Mouse (Mus musculus): ENCODE data around the gene Gpc5. TPM values are rescaled to one million over a fixed set of nuclear protein-coding genes. Genes with fewer than 3 reads are reported as not detected.

Gpc5 gene
- polyA plus RNA-seq, 1 experiment from 2014 or later = 0.75 TPM

- H3K27ac ChIP-seq (ENCODE audit: low read depth, low read length) = no peak overlapping the region
- H3K36me3 ChIP-seq (ENCODE audit: control insufficient read depth, insufficient read depth, low read length) = no peaks in the 10 kb centered on the region
- H3K4me1 ChIP-seq (ENCODE audit: control insufficient read depth, insufficient read depth, low read length) = no peaks in the 10 kb centered on the region
- H3K9ac ChIP-seq (ENCODE audit: low read length) = no peak overlapping the region
- no peaks in the 10 kb centered on the region for H3K9me3 ChIP-seq (ENCODE audit: control insufficient read depth, low read length)
- no peak overlapping the region for H3K4me3 ChIP-seq (ENCODE audit: low read depth, low read length)
- DNase-seq (ENCODE audit: low spot score, missing footprints) = no peak
- peak; percentile 74 for ATAC-seq (ENCODE audit: low FRiP score)
- no peak overlapping the region for H3K4me2 ChIP-seq
- no peaks in the 10 kb centered on the region for H3K27me3 ChIP-seq (ENCODE audit: control insufficient read depth, insufficient read depth, low read length)
- 73% methylated on average over 8 of the region's 8 CpGs for WGBS
Observed at GRCm38 (mm10) chr14:115600259-115601029, 508.4 kb downstream of the Gpc5 start.

DNA sequence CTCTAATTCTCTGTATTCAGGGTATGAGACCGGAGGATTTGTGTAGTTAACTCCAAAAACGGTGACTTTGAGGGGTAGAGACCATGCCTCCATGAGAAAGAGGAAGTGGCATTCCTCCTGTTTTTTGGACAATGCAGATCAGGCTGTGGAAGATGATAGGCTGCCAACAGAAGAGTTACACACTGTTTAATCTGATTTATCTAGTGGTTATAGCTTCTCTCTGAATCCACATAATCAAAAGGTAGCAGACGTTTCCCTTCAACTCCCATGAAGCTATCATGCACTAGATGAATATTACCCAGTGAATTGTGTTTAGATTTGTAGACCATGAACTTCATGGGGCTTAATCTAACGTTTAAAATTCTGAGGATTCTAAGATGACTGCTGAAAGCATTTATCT is 522.1 kb downstream of the Gpc5 start:
- Histone ChIP-seq H3K9ac (ENCODE audit: low read length) (no peak overlapping the region), H3K9me3 (ENCODE audit: control insufficient read depth, low read length) (no peaks in the 10 kb centered on the region), H3K36me3 (ENCODE audit: control insufficient read depth, insufficient read depth, low read length) (no peaks in the 10 kb centered on the region), H3K4me1 (ENCODE audit: control insufficient read depth, insufficient read depth, low read length) (no peaks in the 10 kb centered on the region), H3K4me2 (no peak overlapping the region), H3K4me3 (ENCODE audit: low read depth, low read length) (no peak overlapping the region), H3K27me3 (ENCODE audit: control insufficient read depth, insufficient read depth, low read length) (no peaks in the 10 kb centered on the region), H3K27ac (ENCODE audit: low read depth, low read length) (no peak overlapping the region)
- ATAC-seq (ENCODE audit: low FRiP score) (no peak), DNase-seq (ENCODE audit: low spot score, missing footprints) (no peak)
- WGBS = 85% methylated on average over 4 of the region's 4 CpGs

DNA sequence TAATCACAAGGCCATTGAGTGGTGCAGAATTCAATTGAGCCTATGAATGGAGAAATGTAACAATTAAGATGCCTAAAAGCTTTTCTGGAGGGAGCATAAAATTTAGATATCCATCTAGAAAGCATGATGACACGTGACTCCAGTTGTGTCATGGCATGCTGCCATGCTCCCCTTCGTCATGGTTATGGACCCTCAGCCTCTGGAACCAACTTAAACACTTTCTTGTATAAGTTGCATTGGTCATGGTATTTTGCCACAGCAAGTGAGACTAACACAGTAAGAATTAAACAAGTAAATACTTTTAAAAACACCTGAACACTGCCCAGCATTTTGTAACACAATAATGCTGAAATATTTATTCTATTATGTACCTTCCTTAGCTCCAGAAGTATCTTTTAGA is 524.3 kb downstream of the Gpc5 start:
- Histone ChIP-seq H3K27me3 (ENCODE audit: control insufficient read depth, insufficient read depth, low read length) (no peaks in the 10 kb centered on the region), H3K9ac (ENCODE audit: low read length) (no peak overlapping the region), H3K36me3 (ENCODE audit: control insufficient read depth, insufficient read depth, low read length) (no peaks in the 10 kb centered on the region), H3K4me1 (ENCODE audit: control insufficient read depth, insufficient read depth, low read length) (no peaks in the 10 kb centered on the region), H3K9me3 (ENCODE audit: control insufficient read depth, low read length) (no peaks in the 10 kb centered on the region), H3K4me3 (ENCODE audit: low read depth, low read length) (no peak overlapping the region), H3K4me2 (no peak overlapping the region), H3K27ac (ENCODE audit: low read depth, low read length) (no peak overlapping the region)
- peak; percentile 69 for ATAC-seq (ENCODE audit: low FRiP score)
- 47% methylated on average over 2 of the region's 2 CpGs for whole genome bisulfite sequencing
- DNase-seq (ENCODE audit: low spot score, missing footprints) = no peak

- no peak overlapping the region for H3K4me2 ChIP-seq
- 33% methylated on average over 7 of the region's 7 CpGs for WGBS
- no peaks in the 10 kb centered on the region for H3K36me3 ChIP-seq (ENCODE audit: control insufficient read depth, insufficient read depth, low read length)
- ATAC-seq (ENCODE audit: low FRiP score) (peak; percentile 92), DNase-seq (ENCODE audit: low spot score, missing footprints) (peak; percentile 86)
- H3K27ac ChIP-seq (ENCODE audit: low read depth, low read length) = no peak overlapping the region
- H3K4me3 ChIP-seq (ENCODE audit: low read depth, low read length) = no peak overlapping the region
- H3K27me3 ChIP-seq (ENCODE audit: control insufficient read depth, insufficient read depth, low read length) = no peaks in the 10 kb centered on the region
- no peak overlapping the region for H3K9ac ChIP-seq (ENCODE audit: low read length)
- H3K4me1 ChIP-seq (ENCODE audit: control insufficient read depth, insufficient read depth, low read length) = no peaks in the 10 kb centered on the region
- no peaks in the 10 kb centered on the region for H3K9me3 ChIP-seq (ENCODE audit: control insufficient read depth, low read length)
Observed at GRCm38 (mm10) chr14:115616846-115617245, 524.8 kb downstream of the Gpc5 start.

DNA sequence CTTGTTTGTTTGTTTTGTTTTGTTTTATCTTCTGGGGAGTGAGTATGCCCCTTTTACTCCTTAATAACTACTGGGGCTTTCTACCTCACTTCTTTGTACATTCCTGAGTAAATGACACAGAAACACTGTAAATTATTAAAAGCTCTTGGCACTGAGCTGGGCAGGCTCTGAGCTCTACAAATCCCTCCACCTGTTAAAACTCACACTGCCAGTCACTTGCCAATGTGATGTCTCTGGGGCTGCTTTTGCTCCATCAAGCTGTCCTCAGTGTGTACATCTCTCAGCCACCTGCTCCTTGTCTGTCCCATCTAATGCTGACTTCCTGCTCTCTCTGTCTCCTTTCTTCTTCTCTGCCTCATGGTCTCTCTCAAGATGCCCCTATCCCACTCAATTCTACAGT is 528.5 kb downstream of the Gpc5 start:
- Histone ChIP-seq H3K4me1 (ENCODE audit: control insufficient read depth, insufficient read depth, low read length) (no peaks in the 10 kb centered on the region), H3K9me3 (ENCODE audit: control insufficient read depth, low read length) (no peaks in the 10 kb centered on the region), H3K27ac (ENCODE audit: low read depth, low read length) (no peak overlapping the region), H3K27me3 (ENCODE audit: control insufficient read depth, insufficient read depth, low read length) (no peaks in the 10 kb centered on the region), H3K9ac (ENCODE audit: low read length) (no peak overlapping the region), H3K4me3 (ENCODE audit: low read depth, low read length) (no peak overlapping the region), H3K4me2 (no peak overlapping the region), H3K36me3 (ENCODE audit: control insufficient read depth, insufficient read depth, low read length) (no peaks in the 10 kb centered on the region)
- no peak for ATAC-seq (ENCODE audit: low FRiP score)
- no peak for DNase-seq (ENCODE audit: low spot score, missing footprints)

DNA sequence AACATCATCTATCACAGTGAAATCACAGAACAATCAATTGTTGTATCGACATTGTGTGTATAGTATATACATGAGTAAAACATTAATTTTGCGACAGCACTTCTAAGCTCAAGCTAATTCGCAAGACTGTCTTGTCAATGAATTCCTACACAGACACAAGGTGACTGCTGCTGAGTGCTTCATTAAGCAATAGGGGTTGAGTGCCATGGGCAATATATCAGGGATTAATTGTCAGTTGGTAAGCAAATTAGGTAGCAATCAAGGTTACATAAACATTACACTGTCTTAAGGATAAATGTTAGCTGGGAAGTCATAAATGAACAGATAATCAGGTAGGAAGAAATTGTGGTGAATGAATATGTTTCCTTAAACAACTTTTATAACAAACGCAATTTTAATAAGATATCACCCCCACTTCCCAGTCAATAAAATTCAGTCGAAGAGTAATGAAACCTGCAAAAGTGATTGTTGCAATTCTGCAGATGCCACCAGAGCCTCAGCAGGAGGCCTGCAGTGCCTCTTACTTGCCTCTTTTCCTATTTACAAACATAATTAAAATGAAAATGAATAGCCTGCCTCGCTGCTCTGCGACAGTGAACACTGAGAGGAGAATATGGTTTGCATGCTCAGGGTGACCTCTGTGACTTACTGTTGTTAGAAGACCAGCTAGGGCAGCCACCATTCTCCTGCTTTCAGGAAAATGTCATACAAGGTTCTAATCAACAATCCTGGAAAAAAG is 539.3 kb downstream of the Gpc5 start:
- no peak overlapping the region for H3K4me2 ChIP-seq
- no peak overlapping the region for H3K4me3 ChIP-seq (ENCODE audit: low read depth, low read length)
- no peaks in the 10 kb centered on the region; the same call in 1 of the 2 replicates for H3K9me3 ChIP-seq (ENCODE audit: control insufficient read depth, low read length)
- no peak overlapping the region for H3K9ac ChIP-seq (ENCODE audit: low read length)
- no peaks in the 10 kb centered on the region for H3K4me1 ChIP-seq (ENCODE audit: control insufficient read depth, insufficient read depth, low read length)
- WGBS = 82% methylated on average over 7 of the region's 7 CpGs
- H3K36me3 ChIP-seq (ENCODE audit: control insufficient read depth, insufficient read depth, low read length) = no peaks in the 10 kb centered on the region
- ATAC-seq (ENCODE audit: low FRiP score) (no peak), DNase-seq (ENCODE audit: low spot score, missing footprints) (no peak)
- H3K27ac ChIP-seq (ENCODE audit: low read depth, low read length) = no peak overlapping the region
- H3K27me3 ChIP-seq (ENCODE audit: control insufficient read depth, insufficient read depth, low read length) = no peaks in the 10 kb centered on the region

GRCm38 (mm10) chr14:115633311-115633710 is 541.3 kb downstream of the Gpc5 start:
- ATAC-seq (ENCODE audit: low FRiP score) (no peak), DNase-seq (ENCODE audit: low spot score, missing footprints) (no peak)
- no peak overlapping the region for H3K4me3 ChIP-seq (ENCODE audit: low read depth, low read length)
- no peak overlapping the region for H3K27ac ChIP-seq (ENCODE audit: low read depth, low read length)
- no peaks in the 10 kb centered on the region for H3K36me3 ChIP-seq (ENCODE audit: control insufficient read depth, insufficient read depth, low read length)
- no peak overlapping the region for H3K9ac ChIP-seq (ENCODE audit: low read length)
- H3K27me3 ChIP-seq (ENCODE audit: control insufficient read depth, insufficient read depth, low read length) = no peaks in the 10 kb centered on the region
- 77% methylated on average over 1 of the region's 1 CpGs for WGBS
- no peaks in the 10 kb centered on the region; the same call in 1 of the 2 replicates for H3K9me3 ChIP-seq (ENCODE audit: control insufficient read depth, low read length)
- H3K4me1 ChIP-seq (ENCODE audit: control insufficient read depth, insufficient read depth, low read length) = no peaks in the 10 kb centered on the region
- H3K4me2 ChIP-seq = no peak overlapping the region

DNA sequence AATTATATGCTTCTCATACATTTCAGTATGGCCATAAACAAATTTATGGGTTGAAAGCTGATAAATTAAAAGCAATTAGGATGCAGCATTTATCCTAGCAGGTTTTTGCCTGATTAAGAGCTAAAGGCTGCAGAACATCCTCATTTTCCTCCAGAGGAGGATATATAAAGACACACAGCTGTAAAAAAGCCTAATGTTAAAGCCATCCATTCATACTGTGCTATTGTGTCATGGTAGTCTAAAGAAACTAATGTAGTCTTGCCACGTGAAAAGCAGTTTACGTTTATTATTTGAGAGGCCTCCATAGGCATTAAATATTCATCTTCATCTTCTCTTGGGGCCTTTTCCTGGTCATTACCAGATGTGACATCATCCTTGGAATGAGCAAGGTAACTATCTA is 587.9 kb downstream of the Gpc5 start:
- no peak overlapping the region for H3K4me3 ChIP-seq (ENCODE audit: low read depth, low read length)
- H3K36me3 ChIP-seq (ENCODE audit: control insufficient read depth, insufficient read depth, low read length) = no peaks in the 10 kb centered on the region
- H3K27me3 ChIP-seq (ENCODE audit: control insufficient read depth, insufficient read depth, low read length) = no peaks in the 10 kb centered on the region
- WGBS = 82% methylated on average over 2 of the region's 2 CpGs
- no peaks in the 10 kb centered on the region for H3K4me1 ChIP-seq (ENCODE audit: control insufficient read depth, insufficient read depth, low read length)
- no peak overlapping the region for H3K9ac ChIP-seq (ENCODE audit: low read length)
- H3K9me3 ChIP-seq (ENCODE audit: control insufficient read depth, low read length) = no peaks in the 10 kb centered on the region
- DNase-seq (ENCODE audit: low spot score, missing footprints) (no peak), ATAC-seq (ENCODE audit: low FRiP score) (no peak)
- H3K27ac ChIP-seq (ENCODE audit: low read depth, low read length) = no peak overlapping the region
- no peak overlapping the region for H3K4me2 ChIP-seq

DNA sequence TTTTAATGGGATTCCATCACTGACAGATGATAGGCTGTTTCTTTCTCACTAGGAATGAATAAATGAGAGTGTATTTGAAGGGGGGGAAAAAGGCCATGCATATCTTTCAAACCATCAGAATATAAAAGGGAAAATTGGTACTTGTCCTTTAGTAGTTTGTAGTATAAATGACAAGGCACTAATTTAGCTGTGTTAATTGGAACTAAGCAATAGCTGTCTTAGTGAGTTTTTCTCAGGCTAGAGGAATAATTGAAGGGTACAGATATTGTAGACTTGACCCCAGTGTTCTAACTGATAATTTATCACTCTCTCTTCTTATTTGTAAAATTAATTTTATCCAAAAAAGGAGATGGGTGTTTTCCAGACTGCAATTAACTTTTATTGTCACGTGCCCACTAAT is 654.0 kb downstream of the Gpc5 start:
- ATAC-seq (ENCODE audit: low FRiP score) (no peak), DNase-seq (ENCODE audit: low spot score, missing footprints) (no peak)
- Histone ChIP-seq H3K27ac (ENCODE audit: low read depth, low read length) (no peak overlapping the region), H3K9ac (ENCODE audit: low read length) (no peak overlapping the region), H3K4me2 (no peak overlapping the region), H3K27me3 (ENCODE audit: control insufficient read depth, insufficient read depth, low read length) (no peaks in the 10 kb centered on the region), H3K9me3 (ENCODE audit: control insufficient read depth, low read length) (no peaks in the 10 kb centered on the region), H3K4me1 (ENCODE audit: control insufficient read depth, insufficient read depth, low read length) (no peaks in the 10 kb centered on the region), H3K4me3 (ENCODE audit: low read depth, low read length) (no peak overlapping the region), H3K36me3 (ENCODE audit: control insufficient read depth, insufficient read depth, low read length) (no peaks in the 10 kb centered on the region)
- 100% methylated on average over 1 of the region's 1 CpGs for WGBS
